Mouse (Mus musculus) forebrain, embryonic 15.5 days (tissue): ENCODE data around the gene Bco1. TPM values are rescaled to one million over a fixed set of nuclear protein-coding genes. Genes with fewer than 3 reads are reported as not detected.
A peak's percentile ranks its signal among the peaks of the same experiment; 100 is the strongest.

Experiments used
- ATAC-seq: fragments of 200-750 bp; cut with Nextera tagmentation; replicated peaks from 2 replicates; pipeline ENCODE4 v1.8.0; 2017; ENCODE audit warnings: mild to moderate bottlenecking, moderate TSS enrichment, moderate library complexity
- H3K27ac ChIP-seq: fragments of 300-500 bp; sonication (generic); replicated peaks from 2 replicates; pipeline ENCODE4 v1.5.1; 2015; ENCODE audit warnings: mild to moderate bottlenecking, inconsistent platforms
- H3K27me3 ChIP-seq: fragments of 300-500 bp; sonication (generic); 2 replicates; pipeline ENCODE4 v1.6.1; 2015; ENCODE audit warnings: inconsistent platforms
- H3K36me3 ChIP-seq: fragments of 300-500 bp; sonication (generic); 2 replicates; pipeline ENCODE4 v1.6.1; 2015; ENCODE audit warnings: mild to moderate bottlenecking, inconsistent platforms
- H3K4me1 ChIP-seq: fragments of 300-500 bp; sonication (generic); 2 replicates; pipeline ENCODE4 v1.6.1; 2015; ENCODE audit warnings: inconsistent platforms
- H3K4me2 ChIP-seq: fragments of 300-500 bp; sonication (generic); replicated peaks from 2 replicates; pipeline ENCODE4 v1.6.1; 2015; ENCODE audit warnings: mild to moderate bottlenecking, inconsistent platforms
- H3K4me3 ChIP-seq: fragments of 300-500 bp; sonication (generic); 2 replicates; pipeline ENCODE4 v1.5.1; 2015; ENCODE audit warnings: mild to moderate bottlenecking, inconsistent platforms
- H3K9ac ChIP-seq: fragments of 300-500 bp; sonication (generic); replicated peaks from 2 replicates; pipeline ENCODE4 v1.6.1; 2015; ENCODE audit warnings: mild to moderate bottlenecking, inconsistent platforms
- H3K9me3 ChIP-seq: fragments of 300-500 bp; sonication (generic); 2 replicates; pipeline ENCODE4 v1.6.1; 2016; ENCODE audit warnings: inconsistent platforms
- WGBS: fragments of 180-500 bp; shearing (Covaris S2); methylation state at CpG from one replicate; pipeline ENCODE4 v1.1.7; 2015; ENCODE audit warnings: mixed read lengths; 5-methylcytosine and 5-hydroxymethylcytosine counted together
- polyA plus RNA-seq: library from polyadenylated mRNA; unstranded; fragments of >200 nt; fragmentation: Nextera tagmentation; extraction: Ambion mirVana; gene quantifications from 2 replicates; pipeline ENCODE4 v1.2.1, GENCODE M21; 2015

Gene Bco1
- polyA plus RNA-seq, 1 experiment from 2014 or later, result 0.11 TPM

- peaks cover 16% of the 10 kb centered on the region for H3K4me1 ChIP-seq
- no peaks in the 10 kb centered on the region for H3K27me3 ChIP-seq
- peak overlapping the region; percentile 44 for H3K27ac ChIP-seq
- no peak overlapping the region for H3K4me3 ChIP-seq
- 31% methylated on average over 11 of the region's 11 CpGs for WGBS
- H3K9me3 ChIP-seq, result no peaks in the 10 kb centered on the region
- H3K36me3 ChIP-seq, result no peaks in the 10 kb centered on the region
- H3K9ac ChIP-seq, result no peak overlapping the region
- H3K4me2 ChIP-seq, result peak overlapping the region; percentile 15
- peak; percentile 70 for ATAC-seq
These were observed 2.0 kb downstream of the Bco1 start for GRCm38 (mm10) chr8:117097564-117098191.

- Histone ChIP-seq H3K4me3 (no peak overlapping the region), H3K36me3 (no peaks in the 10 kb centered on the region), H3K9ac (no peak overlapping the region), H3K4me2 (no peak overlapping the region), H3K4me1 (no peaks in the 10 kb centered on the region), H3K27ac (no peak overlapping the region), H3K27me3 (no peaks in the 10 kb centered on the region), H3K9me3 (no peaks in the 10 kb centered on the region)
- ATAC-seq, result no peak
- WGBS, result 15% methylated on average over 9 of the region's 9 CpGs
These were observed 11.9 kb downstream of the Bco1 start for GRCm38 (mm10) chr8:117107533-117107932.

GRCm38 (mm10) chr8:117109018-117109711, 13.5 kb downstream of the Bco1 start:
- Histone ChIP-seq H3K4me2 (no peak overlapping the region), H3K9me3 (no peaks in the 10 kb centered on the region), H3K4me1 (no peaks in the 10 kb centered on the region), H3K9ac (no peak overlapping the region), H3K27me3 (no peaks in the 10 kb centered on the region), H3K36me3 (no peaks in the 10 kb centered on the region), H3K27ac (no peak overlapping the region), H3K4me3 (no peak overlapping the region)
- no peak for ATAC-seq
- 89% methylated on average over 19 of the region's 19 CpGs for WGBS

GRCm38 (mm10) chr8:117109801-117110390, 14.2 kb downstream of the Bco1 start:
- Histone ChIP-seq H3K4me2 (no peak overlapping the region), H3K9ac (no peak overlapping the region), H3K9me3 (no peaks in the 10 kb centered on the region), H3K27me3 (no peaks in the 10 kb centered on the region), H3K27ac (no peak overlapping the region), H3K4me1 (no peaks in the 10 kb centered on the region), H3K4me3 (no peak overlapping the region), H3K36me3 (no peaks in the 10 kb centered on the region)
- no peak for ATAC-seq
- 62% methylated on average over 16 of the region's 16 CpGs for WGBS

GRCm38 (mm10) chr8:117111641-117112040, 16.0 kb downstream of the Bco1 start:
- Histone ChIP-seq H3K4me2 (no peak overlapping the region), H3K27me3 (no peaks in the 10 kb centered on the region), H3K4me3 (no peak overlapping the region), H3K9me3 (no peaks in the 10 kb centered on the region), H3K36me3 (no peaks in the 10 kb centered on the region), H3K9ac (no peak overlapping the region), H3K4me1 (peaks cover 9% of the 10 kb centered on the region), H3K27ac (no peak overlapping the region)
- WGBS, result 82% methylated on average over 3 of the region's 3 CpGs
- no peak for ATAC-seq

- WGBS, result 65% methylated on average over 8 of the region's 8 CpGs
- Histone ChIP-seq H3K36me3 (no peaks in the 10 kb centered on the region), H3K4me2 (no peak overlapping the region), H3K9ac (no peak overlapping the region), H3K4me3 (no peak overlapping the region), H3K27me3 (no peaks in the 10 kb centered on the region), H3K27ac (no peak overlapping the region), H3K4me1 (peaks cover 9% of the 10 kb centered on the region), H3K9me3 (no peaks in the 10 kb centered on the region)
- ATAC-seq, result no peak
These were observed 16.6 kb downstream of the Bco1 start for GRCm38 (mm10) chr8:117112261-117112660.

- no peaks in the 10 kb centered on the region for H3K36me3 ChIP-seq
- 38% methylated on average over 6 of the region's 6 CpGs for WGBS
- H3K4me3 ChIP-seq, result no peak overlapping the region
- no peaks in the 10 kb centered on the region for H3K27me3 ChIP-seq
- ATAC-seq, result no peak
- peaks cover 9% of the 10 kb centered on the region for H3K4me1 ChIP-seq
- H3K9ac ChIP-seq, result no peak overlapping the region
- H3K4me2 ChIP-seq, result 0 out of 2 replicates have a peak overlapping the region, but pooled peaks have one; percentile 17
- H3K27ac ChIP-seq, result no peak overlapping the region
- H3K9me3 ChIP-seq, result no peaks in the 10 kb centered on the region
These were observed 19.4 kb downstream of the Bco1 start for GRCm38 (mm10) chr8:117115094-117115493.

- H3K4me1 ChIP-seq, result peaks cover 9% of the 10 kb centered on the region
- no peak overlapping the region for H3K4me3 ChIP-seq
- H3K27ac ChIP-seq, result no peak overlapping the region
- H3K27me3 ChIP-seq, result no peaks in the 10 kb centered on the region
- ATAC-seq, result no peak
- no peaks in the 10 kb centered on the region for H3K9me3 ChIP-seq
- WGBS, result 14% methylated on average over 13 of the region's 13 CpGs
- no peaks in the 10 kb centered on the region for H3K36me3 ChIP-seq
- H3K4me2 ChIP-seq, result peak overlapping the region; percentile 17; the same call in 1 of the 2 replicates
- H3K9ac ChIP-seq, result no peak overlapping the region
These were observed 20.2 kb downstream of the Bco1 start for GRCm38 (mm10) chr8:117115676-117116446.

- Histone ChIP-seq H3K27me3 (no peaks in the 10 kb centered on the region), H3K9me3 (no peaks in the 10 kb centered on the region), H3K9ac (no peak overlapping the region), H3K27ac (no peak overlapping the region), H3K4me1 (peaks cover 9% of the 10 kb centered on the region), H3K36me3 (no peaks in the 10 kb centered on the region), H3K4me2 (no peak overlapping the region), H3K4me3 (no peak overlapping the region)
- no peak for ATAC-seq
- WGBS, result 75% methylated on average over 7 of the region's 7 CpGs
These were observed 20.9 kb downstream of the Bco1 start for GRCm38 (mm10) chr8:117116534-117116933.

- no peak overlapping the region for H3K4me3 ChIP-seq
- H3K4me1 ChIP-seq, result peaks cover 9% of the 10 kb centered on the region
- H3K36me3 ChIP-seq, result no peaks in the 10 kb centered on the region
- no peak overlapping the region for H3K9ac ChIP-seq
- ATAC-seq, result no peak
- H3K27ac ChIP-seq, result no peak overlapping the region
- H3K4me2 ChIP-seq, result no peak overlapping the region
- 89% methylated on average over 9 of the region's 9 CpGs for WGBS
- H3K27me3 ChIP-seq, result no peaks in the 10 kb centered on the region
- H3K9me3 ChIP-seq, result no peaks in the 10 kb centered on the region
These were observed 22.8 kb downstream of the Bco1 start for GRCm38 (mm10) chr8:117118409-117118808.

GRCm38 (mm10) chr8:117121277-117121676, 25.6 kb downstream of the Bco1 start:
- Histone ChIP-seq H3K27me3 (no peaks in the 10 kb centered on the region), H3K9me3 (no peaks in the 10 kb centered on the region), H3K27ac (no peak overlapping the region), H3K4me2 (no peak overlapping the region), H3K36me3 (no peaks in the 10 kb centered on the region), H3K4me3 (no peak overlapping the region), H3K4me1 (no peaks in the 10 kb centered on the region), H3K9ac (no peak overlapping the region)
- no peak for ATAC-seq
- 67% methylated on average over 8 of the region's 8 CpGs for WGBS
